Mouse (Mus musculus) NIH3T3 (cell line): ENCODE data around the gene Sparc.
"Not testable (repeated sequence)": the region's sequence is repeated elsewhere in the genome, so short reads cannot be mapped to it uniquely, and the experiment has no call there.

Experiments used
- DNase-seq: peaks from one replicate; pipeline ENCODE4 v3.0.0-alpha.2; 2012; ENCODE audit warnings: low read depth

Gene Sparc

GRCm38 (mm10) chr11:55436089-55436488, 13.1 kb upstream of the Sparc start:
- no peak for DNase-seq

DNA sequence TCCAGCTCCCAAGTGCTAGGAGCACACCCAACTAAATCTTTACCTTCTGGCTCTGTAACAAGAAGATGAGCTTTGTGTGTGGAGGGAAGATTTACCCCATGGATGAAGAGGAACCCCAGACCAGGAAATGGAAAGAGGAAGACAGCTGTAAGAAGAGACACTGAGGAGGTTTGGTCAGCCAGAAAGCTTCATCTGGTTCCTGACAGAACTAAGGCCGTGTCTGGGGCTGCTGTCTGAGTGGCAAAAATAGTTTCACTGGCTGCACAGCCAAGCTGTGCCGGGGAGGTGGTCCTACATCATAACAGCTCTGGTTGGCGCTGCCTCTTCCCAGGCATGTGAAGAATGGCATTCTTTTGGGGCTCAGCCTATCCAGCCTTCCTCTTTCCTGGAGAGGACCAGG, 10.0 kb upstream of the Sparc start:
- DNase-seq, result peak; percentile 35

GRCm38 (mm10) chr11:55429973-55430372, 7.0 kb upstream of the Sparc start:
- DNase-seq, result no peak

- DNase-seq, result peak; percentile 100
Observed at GRCm38 (mm10) chr11:55428186-55429012, 5.4 kb upstream of the Sparc start.

GRCm38 (mm10) chr11:55424746-55425360, 1.9 kb upstream of the Sparc start:
- DNase-seq, result peak; percentile 90

GRCm38 (mm10) chr11:55423756-55424155, 773 bp upstream of the Sparc start:
- DNase-seq, result peak; percentile 61

- peak; percentile 90 for DNase-seq
Observed at GRCm38 (mm10) chr11:55419678-55420307, 3.2 kb downstream of the Sparc start.

- peak; percentile 56 for DNase-seq
Observed at GRCm38 (mm10) chr11:55419296-55419677, 3.7 kb downstream of the Sparc start.

DNA sequence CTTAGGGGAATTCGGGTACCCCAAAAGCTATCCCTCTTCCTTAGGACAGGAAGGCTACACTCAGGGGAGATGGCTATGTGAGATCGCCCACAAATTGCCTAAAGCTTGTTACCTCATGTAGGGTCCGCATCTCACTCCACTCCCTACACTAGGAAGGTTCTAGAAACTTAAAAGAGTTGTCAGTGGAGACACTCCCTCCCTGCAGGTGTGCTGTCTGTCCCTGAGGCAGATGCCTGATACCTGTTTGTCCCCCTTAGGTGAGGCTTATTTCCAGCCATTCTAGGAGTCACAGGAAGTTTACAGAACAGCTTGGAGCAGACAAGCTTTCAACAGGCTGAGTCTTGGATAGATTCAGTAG, 4.3 kb downstream of the Sparc start:
- no peak for DNase-seq

DNA sequence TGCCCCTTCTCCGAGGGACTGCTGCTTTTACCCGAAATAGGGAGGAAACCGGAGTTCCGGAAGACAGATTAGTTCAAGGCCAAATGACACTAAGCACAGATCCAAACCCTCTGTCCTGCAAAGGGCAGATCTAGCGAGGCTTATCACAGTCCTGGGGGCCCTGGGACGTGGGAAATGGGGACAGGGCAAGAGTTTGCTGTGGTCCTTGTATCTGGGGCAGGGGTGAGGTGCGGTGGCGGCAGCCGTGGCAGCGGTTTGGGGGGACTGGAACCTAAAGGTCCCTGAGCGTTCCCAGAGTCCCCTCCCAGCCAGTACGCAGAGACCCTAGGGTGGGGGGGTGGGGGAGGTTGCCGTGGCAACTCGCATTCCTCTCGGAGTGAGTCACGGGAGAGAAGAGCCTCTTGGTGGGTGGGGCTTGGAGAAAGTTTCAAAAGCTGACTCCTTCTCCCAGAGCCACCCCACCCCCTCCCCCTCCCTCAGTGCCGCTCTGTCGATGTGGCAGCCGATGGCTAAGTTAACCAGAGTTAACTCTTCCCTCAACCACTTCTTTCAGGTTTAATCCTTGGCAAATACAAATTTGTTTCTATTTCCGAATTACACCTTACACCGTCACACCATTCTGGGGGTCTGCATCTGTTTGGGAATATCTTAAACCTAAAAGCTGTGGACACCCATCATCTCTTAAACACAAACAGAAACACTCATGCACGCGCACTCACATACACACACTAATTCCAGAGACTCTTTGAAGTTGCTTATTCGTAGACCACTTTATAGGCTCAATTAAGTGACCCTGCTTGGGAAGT, 4.9 kb downstream of the Sparc start:
- peak; percentile 94 for DNase-seq

DNA sequence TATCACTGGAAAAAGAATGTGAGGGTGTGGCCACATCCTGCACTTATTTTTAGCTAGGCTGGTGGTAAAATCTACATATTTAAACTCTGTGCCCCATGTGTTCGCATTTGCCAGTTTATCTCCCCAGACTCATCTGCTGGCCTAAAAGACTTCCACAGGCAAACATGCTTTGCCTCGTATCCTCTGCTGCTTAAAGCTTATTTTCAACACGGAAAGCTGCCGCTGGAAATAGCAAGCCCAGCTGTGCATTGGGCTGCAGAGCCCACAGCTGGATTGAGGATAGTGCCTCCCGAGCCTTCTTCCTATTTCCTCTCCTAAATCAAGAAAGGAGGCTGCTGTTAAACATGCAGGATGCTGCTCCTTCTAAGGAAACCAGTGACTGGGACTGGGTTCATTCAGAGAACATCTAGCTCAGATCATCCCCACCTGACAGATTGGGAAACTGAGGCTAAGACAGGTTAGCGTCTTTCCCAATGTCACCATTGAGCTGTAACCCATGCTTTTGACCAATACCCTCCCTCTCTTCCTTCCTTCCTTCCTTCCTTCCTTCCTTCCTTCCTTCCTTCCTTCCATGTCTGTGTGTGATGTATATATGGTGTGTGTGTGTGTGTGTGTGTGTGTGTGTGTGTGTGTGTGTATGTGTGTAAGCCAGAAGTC, 6.2 kb downstream of the Sparc start:
- no peak for DNase-seq

- DNase-seq, result not testable (repeated sequence)
Observed at GRCm38 (mm10) chr11:55415731-55416130, 7.3 kb downstream of the Sparc start.

DNA sequence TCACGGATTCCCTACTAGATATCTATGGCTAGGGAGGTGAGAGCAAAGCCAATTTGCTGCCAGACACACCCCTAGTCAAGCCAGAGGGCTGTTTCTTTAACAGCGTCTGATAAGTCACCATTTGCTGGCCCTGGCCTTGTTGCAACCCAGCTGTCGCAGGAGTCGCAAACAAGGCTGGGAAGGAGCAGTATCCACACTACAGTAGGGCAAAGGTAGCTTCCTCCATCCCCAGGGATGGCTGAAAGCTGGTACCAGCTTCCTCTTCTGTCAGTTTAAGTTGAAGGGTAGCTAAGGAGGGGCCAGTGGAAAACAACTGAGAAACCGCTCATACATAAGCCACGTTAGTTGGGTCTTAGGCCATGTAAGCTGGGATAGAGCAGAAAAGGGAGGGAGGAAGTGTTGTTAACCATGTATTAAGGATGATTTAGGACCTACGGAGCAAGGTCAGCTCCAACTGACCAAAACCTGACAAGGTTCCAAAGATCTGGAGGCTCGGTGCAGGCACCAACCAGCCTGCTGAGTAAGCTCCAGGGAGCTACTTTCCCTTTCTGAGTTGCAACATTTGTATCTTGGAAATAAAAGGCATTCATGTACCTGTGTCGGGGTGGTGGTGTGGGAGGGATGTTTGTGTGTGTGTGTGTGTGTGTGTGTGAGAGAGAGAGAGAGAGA, 7.8 kb downstream of the Sparc start:
- DNase-seq, result peak; percentile 62

- DNase-seq, result peak; percentile 43
Observed at GRCm38 (mm10) chr11:55414314-55414713, 8.7 kb downstream of the Sparc start.

- DNase-seq, result no peak
Observed at GRCm38 (mm10) chr11:55413416-55413796, 9.6 kb downstream of the Sparc start.

- no peak for DNase-seq
Observed at GRCm38 (mm10) chr11:55412680-55413415, 10.1 kb downstream of the Sparc start.

- no peak for DNase-seq
Observed at GRCm38 (mm10) chr11:55412034-55412433, 10.9 kb downstream of the Sparc start.

DNA sequence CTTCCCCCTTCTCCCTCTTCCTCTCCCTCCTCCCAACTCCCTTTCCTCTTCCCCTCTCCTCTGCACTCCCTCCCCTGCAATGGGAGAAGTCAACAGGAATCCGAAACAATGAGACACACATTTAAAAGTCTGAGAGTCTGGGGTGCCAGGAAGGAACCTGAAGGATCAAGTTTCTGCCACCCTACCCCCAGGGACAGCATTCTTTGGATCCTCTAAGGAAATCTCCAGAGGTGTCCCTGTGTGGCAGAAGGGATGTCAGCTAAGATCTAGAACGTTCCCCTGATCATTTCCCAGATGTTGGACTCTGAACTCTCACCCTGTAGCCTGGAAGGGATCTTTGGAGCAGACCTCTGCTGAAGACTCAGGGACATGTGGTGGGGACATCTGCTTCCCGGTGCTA, 12.5 kb downstream of the Sparc start:
- DNase-seq, result no peak

DNA sequence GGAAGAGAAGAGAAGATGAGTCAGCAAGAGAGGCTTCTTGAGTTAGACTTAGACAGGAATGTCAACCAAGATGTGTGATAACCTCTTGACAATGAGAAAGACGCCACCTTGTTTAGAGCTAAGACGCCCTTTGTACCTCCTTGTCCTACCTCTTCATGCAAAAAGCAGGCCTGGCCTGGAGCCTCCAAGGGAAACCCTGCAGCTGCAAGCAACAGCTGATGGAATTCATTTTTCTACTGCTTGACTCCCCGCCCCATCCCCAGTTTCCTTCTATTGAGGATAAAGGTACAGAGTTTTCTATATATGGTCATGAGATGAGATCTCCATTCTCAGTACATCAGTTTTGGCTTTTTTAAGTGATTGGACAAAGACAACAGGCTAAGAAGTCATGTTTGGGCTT, 13.0 kb downstream of the Sparc start:
- DNase-seq, result no peak

DNA sequence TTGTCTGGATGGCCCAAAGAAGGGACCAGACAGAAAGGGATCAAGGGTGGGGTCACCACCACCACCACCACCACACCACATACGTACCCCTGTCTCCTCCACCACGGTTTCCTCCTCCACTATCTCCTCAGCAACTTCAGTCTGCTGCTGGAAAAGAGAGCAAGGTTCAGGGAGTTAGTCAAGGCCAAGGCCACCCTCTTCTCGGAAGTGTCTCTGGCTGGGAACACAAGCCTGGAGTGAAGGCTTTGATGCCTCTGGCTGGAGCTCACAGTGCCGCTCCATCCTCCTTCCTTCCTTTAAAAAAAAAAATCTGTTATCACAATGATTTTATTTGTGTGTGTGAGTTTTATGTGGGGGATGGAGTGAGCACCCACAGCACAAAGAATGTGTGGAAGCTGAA, 15.8 kb downstream of the Sparc start:
- no peak for DNase-seq
